Mouse (Mus musculus): ENCODE measurements around the gene Ascc1. TPM values are rescaled to one million over a fixed set of nuclear protein-coding genes. Genes with fewer than 3 reads are reported as not detected.
"Not testable (repeated sequence)": the region's sequence is repeated elsewhere in the genome, so short reads cannot be mapped to it uniquely, and the experiment has no call there.

Gene Ascc1
- polyA plus RNA-seq, 1 experiment from 2014 or later = 43.3 TPM

- Histone ChIP-seq H3K36me3 (ENCODE audit: control insufficient read depth, insufficient read depth, low read length) (no peaks in the 10 kb centered on the region), H3K4me1 (ENCODE audit: control insufficient read depth in 2 of 2, insufficient read depth in 2 of 2, low read length in 2 of 2) (no peaks in the 10 kb centered on the region), H3K9ac (ENCODE audit: low read length) (no peak overlapping the region), H3K4me3 (ENCODE audit: control insufficient read depth in 1 of 2, insufficient read depth in 1 of 2, low read depth in 1 of 2, low read length in 2 of 2) (no peak overlapping the region), H3K9me3 (ENCODE audit: control insufficient read depth, low read length) (no peaks in the 10 kb centered on the region), H3K27me3 (ENCODE audit: control insufficient read depth, insufficient read depth, low read length) (peaks cover 26% of the 10 kb centered on the region; the same call in 1 of the 2 replicates), H3K27ac (replicated peaks in 1 of 2; ENCODE audit: control insufficient read depth in 1 of 2, insufficient read depth in 1 of 2, low read depth in 2 of 2, low read length in 2 of 2) (no peak overlapping the region), H3K4me2 (ENCODE audit: low read length) (no peak overlapping the region)
- WGBS = 65% methylated on average over 9 of the region's 9 CpGs
- no peak for ATAC-seq (ENCODE audit: insufficient number of reproducible peaks, insufficient read depth, low FRiP score, low read depth)
These were observed 125.7 kb downstream of the Ascc1 start for GRCm38 (mm10) chr10:60128287-60128686.

- Histone ChIP-seq H3K36me3 (ENCODE audit: control insufficient read depth, insufficient read depth, low read length) (no peaks in the 10 kb centered on the region), H3K27ac (replicated peaks in 1 of 2; ENCODE audit: control insufficient read depth in 1 of 2, insufficient read depth in 1 of 2, low read depth in 2 of 2, low read length in 2 of 2) (no peak overlapping the region), H3K4me3 (ENCODE audit: control insufficient read depth in 1 of 2, insufficient read depth in 1 of 2, low read depth in 1 of 2, low read length in 2 of 2) (no peak overlapping the region), H3K4me2 (ENCODE audit: low read length) (no peak overlapping the region), H3K9me3 (ENCODE audit: control insufficient read depth, low read length) (no peaks in the 10 kb centered on the region), H3K4me1 (ENCODE audit: control insufficient read depth in 2 of 2, insufficient read depth in 2 of 2, low read length in 2 of 2) (peaks cover 0 to 6% of the 10 kb centered on the region in 2 experiments; a peak in 1 of 4 replicates), H3K9ac (ENCODE audit: low read length) (no peak overlapping the region), H3K27me3 (ENCODE audit: control insufficient read depth, insufficient read depth, low read length) (peaks cover 24% of the 10 kb centered on the region; the same call in 1 of the 2 replicates)
- 76% methylated on average over 4 of the region's 4 CpGs for WGBS
- no peak for ATAC-seq (ENCODE audit: insufficient number of reproducible peaks, insufficient read depth, low FRiP score, low read depth)
These were observed 127.9 kb downstream of the Ascc1 start for GRCm38 (mm10) chr10:60130504-60130903.

GRCm38 (mm10) chr10:60133501-60133900, 130.9 kb downstream of the Ascc1 start:
- H3K27me3 ChIP-seq (ENCODE audit: control insufficient read depth, insufficient read depth, low read length) = 0 out of 2 replicates have a peak, but pooled peaks cover 13% of the 10 kb centered on the region
- H3K36me3 ChIP-seq (ENCODE audit: control insufficient read depth, insufficient read depth, low read length) = no peaks in the 10 kb centered on the region
- no peak for ATAC-seq (ENCODE audit: insufficient number of reproducible peaks, insufficient read depth, low FRiP score, low read depth)
- peaks cover 0 to 11% of the 10 kb centered on the region in 2 experiments; a peak in 1 of 4 replicates for H3K4me1 ChIP-seq (ENCODE audit: control insufficient read depth in 2 of 2, insufficient read depth in 2 of 2, low read length in 2 of 2)
- WGBS = 30% methylated on average over 6 of the region's 6 CpGs
- no peak overlapping the region for H3K27ac ChIP-seq (replicated peaks in 1 of 2; ENCODE audit: control insufficient read depth in 1 of 2, insufficient read depth in 1 of 2, low read depth in 2 of 2, low read length in 2 of 2)
- no peak overlapping the region for H3K9ac ChIP-seq (ENCODE audit: low read length)
- H3K9me3 ChIP-seq (ENCODE audit: control insufficient read depth, low read length) = no peaks in the 10 kb centered on the region
- H3K4me2 ChIP-seq (ENCODE audit: low read length) = no peak overlapping the region
- H3K4me3 ChIP-seq (ENCODE audit: control insufficient read depth in 1 of 2, insufficient read depth in 1 of 2, low read depth in 1 of 2, low read length in 2 of 2) = no peak overlapping the region

- no peak for ATAC-seq (ENCODE audit: insufficient number of reproducible peaks, insufficient read depth, low FRiP score, low read depth)
- no peak overlapping the region for H3K4me3 ChIP-seq (ENCODE audit: control insufficient read depth in 1 of 2, insufficient read depth in 1 of 2, low read depth in 1 of 2, low read length in 2 of 2)
- H3K27ac ChIP-seq (replicated peaks in 1 of 2; ENCODE audit: control insufficient read depth in 1 of 2, insufficient read depth in 1 of 2, low read depth in 2 of 2, low read length in 2 of 2) = no peak overlapping the region
- WGBS = 45% methylated on average over 9 of the region's 9 CpGs
- no peak overlapping the region for H3K9ac ChIP-seq (ENCODE audit: low read length)
- H3K36me3 ChIP-seq (ENCODE audit: control insufficient read depth, insufficient read depth, low read length) = no peaks in the 10 kb centered on the region
- peaks cover 0 to 11% of the 10 kb centered on the region in 2 experiments; a peak in 1 of 4 replicates for H3K4me1 ChIP-seq (ENCODE audit: control insufficient read depth in 2 of 2, insufficient read depth in 2 of 2, low read length in 2 of 2)
- H3K27me3 ChIP-seq (ENCODE audit: control insufficient read depth, insufficient read depth, low read length) = 0 out of 2 replicates have a peak, but pooled peaks cover 13% of the 10 kb centered on the region
- no peak overlapping the region for H3K4me2 ChIP-seq (ENCODE audit: low read length)
- H3K9me3 ChIP-seq (ENCODE audit: control insufficient read depth, low read length) = no peaks in the 10 kb centered on the region
These were observed 131.6 kb downstream of the Ascc1 start for GRCm38 (mm10) chr10:60134201-60134600.

DNA sequence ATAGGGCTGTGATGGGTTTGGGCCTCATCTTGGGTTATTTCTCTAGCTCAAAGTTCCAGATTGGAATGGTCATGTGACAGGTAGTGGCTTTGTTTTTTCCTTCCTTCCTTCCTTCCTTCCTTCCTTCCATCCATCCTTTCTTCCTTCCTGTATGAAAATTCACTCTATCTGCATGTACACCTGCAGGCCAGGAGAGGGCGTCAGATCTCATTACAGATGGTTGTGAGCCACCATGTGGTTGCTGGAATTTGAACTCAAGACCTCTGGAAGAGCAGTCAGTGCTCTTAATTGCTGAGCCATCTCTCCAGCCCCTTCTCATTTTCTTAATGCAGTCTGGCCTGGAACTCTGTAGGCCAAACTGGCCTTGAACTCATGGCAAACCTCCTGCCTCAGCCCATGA, 133.4 kb downstream of the Ascc1 start:
- not testable (repeated sequence) for ATAC-seq (ENCODE audit: insufficient number of reproducible peaks, insufficient read depth, low FRiP score, low read depth)

DNA sequence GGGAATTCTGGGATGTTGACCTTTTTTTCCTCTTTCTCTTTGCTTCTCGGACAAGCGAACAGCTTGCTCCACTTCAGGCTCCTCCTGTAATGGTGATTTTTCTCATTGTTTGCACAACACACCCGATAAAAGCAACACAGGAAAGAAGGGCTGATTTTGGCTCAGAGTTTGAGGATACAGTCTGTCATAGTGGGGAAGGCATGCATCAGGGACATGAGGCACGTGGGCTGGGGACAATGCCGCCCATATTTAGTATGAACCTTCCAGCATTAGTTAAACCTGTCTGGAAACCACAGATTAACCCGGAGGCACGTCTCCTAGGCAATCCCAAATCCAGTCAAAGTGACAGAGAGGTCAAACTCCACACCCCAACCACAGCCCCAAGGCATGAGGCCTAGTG, 134.3 kb downstream of the Ascc1 start:
- 0 out of 2 replicates have a peak, but pooled peaks cover 5% of the 10 kb centered on the region for H3K27me3 ChIP-seq (ENCODE audit: control insufficient read depth, insufficient read depth, low read length)
- H3K9ac ChIP-seq (ENCODE audit: low read length) = no peak overlapping the region
- WGBS = 64% methylated on average over 7 of the region's 7 CpGs
- ATAC-seq (ENCODE audit: insufficient number of reproducible peaks, insufficient read depth, low FRiP score, low read depth) = no peak
- H3K36me3 ChIP-seq (ENCODE audit: control insufficient read depth, insufficient read depth, low read length) = no peaks in the 10 kb centered on the region
- H3K4me1 ChIP-seq (ENCODE audit: control insufficient read depth in 2 of 2, insufficient read depth in 2 of 2, low read length in 2 of 2) = peaks cover 0 to 11% of the 10 kb centered on the region in 2 experiments; a peak in 1 of 4 replicates
- no peak overlapping the region for H3K27ac ChIP-seq (replicated peaks in 1 of 2; ENCODE audit: control insufficient read depth in 1 of 2, insufficient read depth in 1 of 2, low read depth in 2 of 2, low read length in 2 of 2)
- peaks cover 6% of the 10 kb centered on the region; the same call in 1 of the 2 replicates for H3K9me3 ChIP-seq (ENCODE audit: control insufficient read depth, low read length)
- H3K4me2 ChIP-seq (ENCODE audit: low read length) = no peak overlapping the region
- no peak overlapping the region for H3K4me3 ChIP-seq (ENCODE audit: control insufficient read depth in 1 of 2, insufficient read depth in 1 of 2, low read depth in 1 of 2, low read length in 2 of 2)

More for the DNA sequence above, 133.4 kb downstream of the Ascc1 start:
- 30% methylated on average over 1 of the region's 1 CpGs for WGBS
- peaks cover 0 to 11% of the 10 kb centered on the region in 2 experiments; a peak in 1 of 4 replicates for H3K4me1 ChIP-seq (ENCODE audit: control insufficient read depth in 2 of 2, insufficient read depth in 2 of 2, low read length in 2 of 2)
- H3K27me3 ChIP-seq (ENCODE audit: control insufficient read depth, insufficient read depth, low read length); H3K4me2 ChIP-seq (ENCODE audit: low read length); H3K4me3 ChIP-seq (ENCODE audit: control insufficient read depth in 1 of 2, insufficient read depth in 1 of 2, low read depth in 1 of 2, low read length in 2 of 2); H3K36me3 ChIP-seq (ENCODE audit: control insufficient read depth, insufficient read depth, low read length); H3K27ac ChIP-seq (replicated peaks in 1 of 2; ENCODE audit: control insufficient read depth in 1 of 2, insufficient read depth in 1 of 2, low read depth in 2 of 2, low read length in 2 of 2); H3K9ac ChIP-seq (ENCODE audit: low read length); H3K9me3 ChIP-seq (ENCODE audit: control insufficient read depth, low read length): not testable (repeated sequence)

DNA sequence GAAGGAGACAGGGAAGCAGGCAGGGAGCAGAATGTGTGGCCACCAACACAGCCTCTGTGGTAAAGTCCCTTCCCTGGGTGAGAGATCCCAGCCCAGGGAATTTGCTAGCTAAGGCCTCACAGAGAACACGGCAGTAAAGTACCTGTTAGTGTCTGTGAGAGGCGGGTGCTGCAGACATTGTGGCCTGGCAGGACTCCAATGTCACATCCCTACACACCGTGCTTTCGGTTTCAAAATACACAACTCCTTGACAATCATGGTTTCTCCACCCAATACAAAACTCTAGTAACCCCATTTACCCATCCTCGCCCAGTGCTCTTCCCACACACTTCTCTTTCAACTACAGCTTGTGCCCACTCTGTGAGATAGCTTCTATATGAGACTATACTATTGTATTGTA, 136.1 kb downstream of the Ascc1 start:
- Histone ChIP-seq H3K36me3 (ENCODE audit: control insufficient read depth, insufficient read depth, low read length) (no peaks in the 10 kb centered on the region), H3K4me3 (ENCODE audit: control insufficient read depth in 1 of 2, insufficient read depth in 1 of 2, low read depth in 1 of 2, low read length in 2 of 2) (no peak overlapping the region), H3K4me2 (ENCODE audit: low read length) (no peak overlapping the region), H3K9me3 (ENCODE audit: control insufficient read depth, low read length) (peaks cover 6% of the 10 kb centered on the region; the same call in 1 of the 2 replicates), H3K4me1 (ENCODE audit: control insufficient read depth in 2 of 2, insufficient read depth in 2 of 2, low read length in 2 of 2) (peaks cover 0 to 10% of the 10 kb centered on the region in 2 experiments; a peak in 1 of 4 replicates), H3K9ac (ENCODE audit: low read length) (no peak overlapping the region), H3K27ac (replicated peaks in 1 of 2; ENCODE audit: control insufficient read depth in 1 of 2, insufficient read depth in 1 of 2, low read depth in 2 of 2, low read length in 2 of 2) (no peak overlapping the region), H3K27me3 (ENCODE audit: control insufficient read depth, insufficient read depth, low read length) (no peaks in the 10 kb centered on the region)
- ATAC-seq (ENCODE audit: insufficient number of reproducible peaks, insufficient read depth, low FRiP score, low read depth) = no peak
- 86% methylated on average over 5 of the region's 5 CpGs for WGBS

DNA sequence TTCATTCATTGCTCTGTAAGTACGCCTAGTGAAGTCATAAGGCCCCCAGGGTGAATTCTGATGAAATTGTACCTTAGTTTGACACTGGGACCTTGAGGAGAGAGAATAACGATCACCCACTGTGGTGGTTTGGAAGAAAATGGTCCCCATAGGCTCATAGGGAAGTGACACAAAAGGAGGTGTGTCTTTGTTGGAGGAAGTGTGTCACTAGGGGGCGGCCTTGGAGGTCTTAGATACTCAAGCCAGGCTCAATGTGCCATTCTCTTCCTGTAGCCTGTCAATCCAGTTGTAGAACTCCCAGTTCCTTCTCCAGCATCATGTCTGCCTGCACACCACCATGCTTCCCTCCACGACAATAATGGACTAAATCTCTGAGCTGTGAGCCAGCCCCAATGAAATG, 138.1 kb downstream of the Ascc1 start:
- Histone ChIP-seq H3K27me3 (ENCODE audit: control insufficient read depth, insufficient read depth, low read length) (no peaks in the 10 kb centered on the region; the same call in 1 of the 2 replicates), H3K36me3 (ENCODE audit: control insufficient read depth, insufficient read depth, low read length) (no peaks in the 10 kb centered on the region), H3K4me1 (ENCODE audit: control insufficient read depth in 2 of 2, insufficient read depth in 2 of 2, low read length in 2 of 2) (peaks cover 0 to 5% of the 10 kb centered on the region in 2 experiments; a peak in 1 of 4 replicates), H3K4me3 (ENCODE audit: control insufficient read depth in 1 of 2, insufficient read depth in 1 of 2, low read depth in 1 of 2, low read length in 2 of 2) (no peak overlapping the region), H3K27ac (replicated peaks in 1 of 2; ENCODE audit: control insufficient read depth in 1 of 2, insufficient read depth in 1 of 2, low read depth in 2 of 2, low read length in 2 of 2) (no peak overlapping the region), H3K9me3 (ENCODE audit: control insufficient read depth, low read length) (peaks cover 6% of the 10 kb centered on the region; the same call in 1 of the 2 replicates), H3K9ac (ENCODE audit: low read length) (no peak overlapping the region), H3K4me2 (ENCODE audit: low read length) (no peak overlapping the region)
- 89% methylated on average over 4 of the region's 4 CpGs for WGBS
- no peak for ATAC-seq (ENCODE audit: insufficient number of reproducible peaks, insufficient read depth, low FRiP score, low read depth)

Measured in heart, embryonic 14.5 days (tissue).